Mouse (Mus musculus) megakaryocyte, adult 5-6 weeks (primary cell): ENCODE results near the gene Gm6588. TPM values are rescaled to one million over a fixed set of nuclear protein-coding genes. Genes with fewer than 3 reads are reported as not detected.

Experiments used
- total RNA-seq, 2 experiments: library from RNA; stranded (forward) in 1 of 2; stranded (reverse) in 1 of 2; fragments of 153-499, 151-499 nt in 1 of 2; fragments of 221-1000, 200-1000 nt in 1 of 2; gene quantifications; 2 replicates each; pipeline versions ENCODE4 v1.2.3 to v1.2.4; 2015 to 2017

Gene Gm6588
- total RNA-seq, 2 experiments from 2014 or later: not detected

Other genes starting within 250 kb of the Gm6588 start
- 5.2 and 8.4 TPM in 2 replicates for gene Cryba4, start 196.9 kb upstream of the Gm6588 start, total RNA-seq (2015)
- gene Cryba4, start 196.9 kb upstream of the Gm6588 start, total RNA-seq (2017): 3.3 and 3.7 TPM in 2 replicates
- 2.4 and 4.2 TPM in 2 replicates for gene Crybb1, start 193.6 kb upstream of the Gm6588 start, total RNA-seq (2015)
- gene Crybb1, start 193.6 kb upstream of the Gm6588 start, total RNA-seq (2017): 1.2 and 2.3 TPM in 2 replicates
- 52.1 and 57.5 TPM in 2 replicates for gene Tpst2, start 172.7 kb upstream of the Gm6588 start, total RNA-seq (2015)
- 69.2 and 77.0 TPM in 2 replicates for gene Tpst2, start 172.7 kb upstream of the Gm6588 start, total RNA-seq (2017)
- 11.3 and 11.7 TPM in 2 replicates for gene Tfip11, start 123.1 kb upstream of the Gm6588 start, total RNA-seq (2015)
- 11.6 and 14.5 TPM in 2 replicates for gene Tfip11, start 123.1 kb upstream of the Gm6588 start, total RNA-seq (2017)
- 31.2 and 35.1 TPM in 2 replicates for gene Srrd, start 106.4 kb upstream of the Gm6588 start, total RNA-seq (2015)
- gene Srrd, start 106.4 kb upstream of the Gm6588 start, total RNA-seq (2017): 20.7 and 21.7 TPM in 2 replicates
- gene Hps4, start 106.3 kb upstream of the Gm6588 start, total RNA-seq (2015): 14.7 and 18.8 TPM in 2 replicates
- gene Hps4, start 106.3 kb upstream of the Gm6588 start, total RNA-seq (2017): 13.4 and 14.9 TPM in 2 replicates
- gene Gm6583, start 93.4 kb upstream of the Gm6588 start, total RNA-seq (2015): 0.23 TPM in 1 of 2 replicates, not detected in the other
- 0.73 and 1.2 TPM in 2 replicates for gene Gm6583, start 93.4 kb upstream of the Gm6588 start, total RNA-seq (2017)
- gene Asphd2, start 54.6 kb upstream of the Gm6588 start, total RNA-seq (2015): not detected in 2 replicates
- gene Asphd2, start 54.6 kb upstream of the Gm6588 start, total RNA-seq (2017): not detected in 2 replicates
- gene Sez6l, start 127.8 kb downstream of the Gm6588 start, total RNA-seq (2015): not detected in 2 replicates
- not detected in 2 replicates for gene Sez6l, start 127.8 kb downstream of the Gm6588 start, total RNA-seq (2017)